Mouse (Mus musculus) olfactory bulb, adult 2 months (tissue): Measurements from ENCODE around the gene Mpzl3.

Source experiments
- CTCF ChIP-seq: fragments of 200-500 bp; IDR thresholded peaks from 2 replicates; pipeline ENCODE4 v1.5.1; 2012; ENCODE audit warnings: low read depth, mild to moderate bottlenecking, low read length, moderate library complexity; ENCODE audit not compliant: insufficient read depth
- POLR2A ChIP-seq: fragments of 200-500 bp; IDR thresholded peaks from 2 replicates; pipeline ENCODE4 v1.6.1; 2012; ENCODE audit warnings: mild to moderate bottlenecking, low read depth, low read length, moderate library complexity; ENCODE audit not compliant: insufficient read depth

DNA sequence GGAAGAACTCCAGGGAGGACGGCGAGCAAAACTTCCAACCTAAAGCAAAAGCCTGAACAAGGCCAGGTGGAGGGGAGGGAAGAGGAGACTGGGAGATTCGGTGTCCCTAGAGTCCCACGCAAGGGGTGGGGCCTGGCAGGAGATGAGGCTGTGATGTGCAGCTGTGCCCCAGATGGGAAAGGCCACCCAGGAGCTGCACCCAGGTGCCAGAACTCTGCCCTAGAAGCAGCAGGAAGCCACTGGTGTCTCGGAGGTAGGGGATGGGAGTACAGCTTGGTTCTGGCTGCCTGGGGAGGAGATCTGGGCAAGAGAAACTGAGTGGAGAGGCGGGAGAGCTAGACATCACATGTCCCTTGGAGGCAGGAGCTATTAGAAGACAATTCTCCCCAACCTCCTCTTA lies 66.0 kb downstream of the Mpzl3 start:
- no peak for TF ChIP-seq CTCF
- no peak for TF ChIP-seq POLR2A
